Comparison of ENCODE assay signal across 15 mouse cellular contexts in genomic region chr4:111431186-111431585, GRCm38 (mm10). TPM values are rescaled to one million over a fixed set of nuclear protein-coding genes. Genes with fewer than 3 reads are reported as not detected.
DNase-seq lines count a peak whose midpoint lies in the region; ATAC-seq lines count a peak whose summit lies in the region.
"Had no signal": no experiment of that assay in that cellular context is flagged by ENCODE, and none has a peak within 500 bp of the region (broad histone marks: within the 10 kb centered on the region; RNA-seq: fewer than 3 reads in every experiment).

No protein-coding gene starts in this region.

- H3K27me3 ChIP-seq in kidney, embryonic 14.5 days (ENCODE audit: control insufficient read depth, insufficient read depth, low read length) = no peaks in the 10 kb centered on the region
- H3K27me3 ChIP-seq: embryonic facial prominence, embryonic 13.5 days; neural tube, embryonic 12.5 days had no signal

- H3K9ac ChIP-seq in kidney, embryonic 14.5 days (ENCODE audit: low read depth, low read length) = no peak overlapping the region
- H3K9ac ChIP-seq: embryonic facial prominence, embryonic 13.5 days; neural tube, embryonic 12.5 days had no signal

- 0 out of 2 replicates have a peak, but pooled peaks cover 4% of the 10 kb centered on the region for H3K4me1 ChIP-seq in kidney, embryonic 14.5 days (ENCODE audit: control insufficient read depth, insufficient read depth, low read length)

- no peak overlapping the region for H3K4me3 ChIP-seq in kidney, embryonic 14.5 days (ENCODE audit: low read length)
- H3K4me3 ChIP-seq: embryonic facial prominence, embryonic 13.5 days; forebrain, embryonic 10.5 days; hindbrain, embryonic 10.5 days; layer of hippocampus, adult 2 months; neural tube, embryonic 12.5 days had no signal

- 65% methylated on average over 2 of the region's 2 CpGs for WGBS in kidney, embryonic 14.5 days

- no peak overlapping the region for H3K4me2 ChIP-seq in kidney, embryonic 14.5 days (replicated peaks; ENCODE audit: low read depth, low read length)
- H3K4me2 ChIP-seq: embryonic facial prominence, embryonic 13.5 days; neural tube, embryonic 12.5 days had no signal

- no peak for DNase-seq in kidney, adult 11 months
- peak; percentile 69 to 72 for DNase-seq in heart, adult 9 months (ENCODE audit: low spot score in 2 of 2)
- DNase-seq in heart, postnatal 14 days = peak; percentile 49
- DNase-seq in lung, postnatal 25 days (ENCODE audit: low spot score) = peak; percentile 37
- no peak for DNase-seq in left cerebral cortex, adult 8-10 months (ENCODE audit: low spot score in 2 of 2)
- DNase-seq: cerebellum, adult 11-12 months; spleen, adult 18-20 months; thymus, postnatal 36 days had no signal

- H3K27ac ChIP-seq in kidney, embryonic 14.5 days (ENCODE audit: low read depth, low read length) = no peak overlapping the region
- H3K27ac ChIP-seq: embryonic facial prominence, embryonic 13.5 days; forebrain, embryonic 10.5 days; hindbrain, embryonic 10.5 days; layer of hippocampus, adult 2 months; neural tube, embryonic 12.5 days had no signal

- no peaks in the 10 kb centered on the region for H3K9me3 ChIP-seq in kidney, embryonic 14.5 days (ENCODE audit: control insufficient read depth, low read length)
- H3K9me3 ChIP-seq: embryonic facial prominence, embryonic 13.5 days; forebrain, embryonic 10.5 days; hindbrain, embryonic 10.5 days; neural tube, embryonic 12.5 days had no signal

- intact Hi-C loops in heart, postnatal 14 days (cut with DNase I) = no loop called here

- peak; percentile 67 for ATAC-seq in kidney, embryonic 14.5 days (ENCODE audit: low FRiP score, low TSS enrichment)
- ATAC-seq in erythroblast, adult 5-6 weeks (replicated peaks; ENCODE audit: low FRiP score, poor library complexity, severe bottlenecking) = no peak

- peaks cover 36% of the 10 kb centered on the region for H3K36me3 ChIP-seq in kidney, embryonic 14.5 days (ENCODE audit: control insufficient read depth, insufficient read depth, low read length)

RNA-seq across cellular contexts. Expression of gene Bend5, which starts 16.4 kb away (rescaled TPM):
- 30.6 and 34.1 TPM in 2 replicates for polyA plus RNA-seq in kidney, embryonic 14.5 days (2014; fragmentation: Nextera tagmentation; extraction: Ambion mirVana)
- 1 to 10 TPM; 6.1 to 8.0 TPM for total RNA-seq in heart, postnatal 14 days (2021)
- total RNA-seq in erythroblast, adult 5-6 weeks (2015; ENCODE audit: low replicate concordance) = not detected in 2 replicates
- 0.94 TPM in 1 of 2 replicates, not detected in the other for total RNA-seq in erythroblast, adult 5-6 weeks (2017; ENCODE audit: low replicate concordance)
- total RNA-seq in left cerebral cortex, adult 8-10 months (2022) = 10 to 100 TPM; 14.2 to 15.6 (median 15.4) TPM

Comparison
In these comparisons a context has a peak if more than half of its experiments do, and no peak if none do; other contexts are left out.
1. DNase-seq: peak in heart, adult 9 months (2 of 2), heart, postnatal 14 days (2 of 2) and lung, postnatal 25 days (single experiment); none in kidney, adult 11 months (single experiment) and left cerebral cortex, adult 8-10 months (0 of 2).